In genomic region chr9:70891431-70892133, GRCm38 (mm10) we compare ENCODE assay signal across 9 mouse cellular contexts.
DNase-seq lines count a peak whose midpoint lies in the region; ATAC-seq and TF ChIP-seq lines count a peak whose summit lies in the region.
"Had no signal": no experiment of that assay in that cellular context is flagged by ENCODE, and none has a peak within 500 bp of the region (broad histone marks: within the 10 kb centered on the region; RNA-seq: fewer than 3 reads in every experiment).

No protein-coding gene starts in this region.

- intact Hi-C loops in gastrocnemius, postnatal 36 days (cut with DNase I): no loop called here

- TF ChIP-seq CTCF in lung, adult 2 months (IDR thresholded peaks at IDR 0.05; ENCODE audit: insufficient read depth, low read length): no peak

- 38% methylated on average over 8 of the region's 8 CpGs for WGBS in lung, adult 2 months

- TF ChIP-seq POLR2A in lung, adult 2 months (IDR thresholded peaks at IDR 0.05; ENCODE audit: borderline replicate concordance, extremely low read depth, low read depth, low read length): no peak

- ATAC-seq in granulocyte monocyte progenitor cell, adult 5-6 weeks (replicated peaks; ENCODE audit: poor library complexity, severe bottlenecking): peak; percentile 90

- H3K4me3 ChIP-seq in lung, adult 2 months (replicated peaks; ENCODE audit: extremely low read depth, low read depth, low read length): no peak overlapping the region
- H3K4me3 ChIP-seq: neural tube, embryonic 12.5 days had no signal

- H3K4me1 ChIP-seq in lung, adult 2 months (ENCODE audit: control insufficient read depth, insufficient read depth, low read length): peaks cover 4% of the 10 kb centered on the region; the same call in 1 of the 2 replicates
- H3K4me1 ChIP-seq: neural tube, embryonic 12.5 days had no signal

- peak; percentile 34 to 41 for DNase-seq in lung, adult 18-20 months
- no peak for DNase-seq in lung, adult 2 months
- peak; percentile 55 to 85 for DNase-seq in kidney, postnatal 25 days
- peak; percentile 46 to 49 for DNase-seq in lung, postnatal 4 days
- peak; percentile 36 for DNase-seq in thymus, postnatal 14 days
- DNase-seq in gastrocnemius, postnatal 4 days (ENCODE audit: low spot score in 2 of 2): no peak
- DNase-seq in gastrocnemius, postnatal 36 days: no peak

Comparison
In these comparisons a context has a peak if more than half of its experiments do, and no peak if none do; other contexts are left out.
1. DNase-seq: peak in lung, adult 18-20 months (2 of 2), kidney, postnatal 25 days (2 of 2), lung, postnatal 4 days (2 of 2) and thymus, postnatal 14 days (single experiment); none in lung, adult 2 months (single experiment), gastrocnemius, postnatal 4 days (0 of 2) and gastrocnemius, postnatal 36 days (0 of 2).